Mouse (Mus musculus) T-cell, adult 2 months (primary cell): ENCODE results near the gene 6030468B19Rik.
"Not testable (repeated sequence)": the region's sequence is repeated elsewhere in the genome, so short reads cannot be mapped to it uniquely, and the experiment has no call there.

Source experiments
- DNase-seq: peaks from one replicate; pipeline ENCODE4 v3.0.0; 2022; ENCODE audit warnings: low spot score

The 6030468B19Rik gene

GRCm38 (mm10) chr11:117803166-117803688 lies 5.8 kb downstream of the 6030468B19Rik start:
- DNase-seq: no peak

- no peak for DNase-seq
Observed at GRCm38 (mm10) chr11:117806781-117807180, 9.3 kb downstream of the 6030468B19Rik start.

- peak; percentile 56 for DNase-seq
Observed at GRCm38 (mm10) chr11:117809407-117810311, 12.2 kb downstream of the 6030468B19Rik start, which contains the start of the genes Gm20708 and Syngr2. TSS of gene Gm20708 (plus strand) at chr11:117809668. TSS of gene Syngr2 (plus strand) at chr11:117809668.

- peak; percentile 75 for DNase-seq
Observed at GRCm38 (mm10) chr11:117810401-117811046, 13.1 kb downstream of the 6030468B19Rik start.

GRCm38 (mm10) chr11:117813867-117814266 lies 16.4 kb downstream of the 6030468B19Rik start:
- no peak for DNase-seq

- no peak for DNase-seq
Observed at GRCm38 (mm10) chr11:117814704-117815366, 17.4 kb downstream of the 6030468B19Rik start.

GRCm38 (mm10) chr11:117815850-117816249 lies 18.4 kb downstream of the 6030468B19Rik start:
- DNase-seq: not testable (repeated sequence)

GRCm38 (mm10) chr11:117816389-117816996 lies 19.0 kb downstream of the 6030468B19Rik start:
- DNase-seq: no peak

- no peak for DNase-seq
Observed at GRCm38 (mm10) chr11:117819095-117819494, 21.6 kb downstream of the 6030468B19Rik start.

- DNase-seq: no peak
Observed at GRCm38 (mm10) chr11:117820173-117820572, 22.7 kb downstream of the 6030468B19Rik start.

- no peak for DNase-seq
Observed at GRCm38 (mm10) chr11:117821868-117822267, 24.4 kb downstream of the 6030468B19Rik start.

- DNase-seq: no peak
Observed at GRCm38 (mm10) chr11:117822728-117823241, 25.3 kb downstream of the 6030468B19Rik start.

GRCm38 (mm10) chr11:117823411-117823810 lies 26.0 kb downstream of the 6030468B19Rik start:
- no peak for DNase-seq

GRCm38 (mm10) chr11:117824060-117824969 lies 26.9 kb downstream of the 6030468B19Rik start:
- DNase-seq: peak; percentile 77

- DNase-seq: peak; percentile 20
Observed at GRCm38 (mm10) chr11:117825333-117826101, 28.1 kb downstream of the 6030468B19Rik start, which contains the start of the genes Afmid and Tk1. TSS of gene Afmid (plus strand) at chr11:117825924. TSS of gene Tk1 (minus strand) at chr11:117826092.

- DNase-seq: no peak
Observed at GRCm38 (mm10) chr11:117826164-117826563, 28.7 kb downstream of the 6030468B19Rik start.

- DNase-seq: no peak
Observed at GRCm38 (mm10) chr11:117826916-117827315, 29.5 kb downstream of the 6030468B19Rik start.

- DNase-seq: no peak
Observed at GRCm38 (mm10) chr11:117827386-117827785, 29.9 kb downstream of the 6030468B19Rik start.

GRCm38 (mm10) chr11:117828149-117828887 lies 30.9 kb downstream of the 6030468B19Rik start:
- peak; percentile 75 for DNase-seq
